Mouse (Mus musculus): ENCODE data around the gene Tgif2lx2.
"Not testable (repeated sequence)": the region's sequence is repeated elsewhere in the genome, so short reads cannot be mapped to it uniquely, and the experiment has no call there.

Gene Tgif2lx2

GRCm38 (mm10) chrX:118426927-118427326 lies at the start of gene Tgif2lx2:
TSS of gene Tgif2lx2 (plus strand) at chrX:118427227.
- DNase-seq (ENCODE audit: low spot score): not testable (repeated sequence)

All from MN1 (cell line).